Mouse (Mus musculus): ENCODE results near the gene Mas1. TPM values are rescaled to one million over a fixed set of nuclear protein-coding genes. Genes with fewer than 3 reads are reported as not detected.
"Not testable (repeated sequence)": the region's sequence is repeated elsewhere in the genome, so short reads cannot be mapped to it uniquely, and the experiment has no call there.

The Mas1 gene
- total RNA-seq (2015; ENCODE audit: low replicate concordance) (not detected in 2 replicates), total RNA-seq (2017; ENCODE audit: low replicate concordance) (not detected in 2 replicates)

DNA sequence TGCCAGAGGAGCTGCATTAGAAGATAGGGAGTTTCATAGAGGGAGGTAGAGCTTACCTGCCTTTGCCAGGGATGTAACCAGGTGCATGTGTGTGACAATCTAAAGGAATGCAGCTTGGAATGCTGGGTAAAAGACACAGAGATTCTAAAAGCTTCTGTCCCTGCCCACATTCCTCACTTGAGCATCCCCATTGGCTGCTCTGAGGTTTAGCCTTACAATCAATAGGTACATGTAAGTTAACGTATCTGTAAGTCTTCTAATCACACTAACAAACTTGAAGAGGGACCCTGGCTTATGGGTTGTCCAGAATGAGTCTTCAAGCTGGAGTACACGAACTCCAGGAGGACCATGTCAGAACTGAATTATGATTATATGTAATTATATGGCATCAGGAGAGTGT is at the start of gene Mas1:
Mas1 (minus strand) TSS at position 101 of the 400 bp plus-strand sequence.
- ATAC-seq (replicated peaks; ENCODE audit: low FRiP score, poor library complexity, severe bottlenecking): no peak

GRCm38 (mm10) chr17:12916588-12917380 is 48.8 kb upstream of the Mas1 start:
- ATAC-seq (replicated peaks; ENCODE audit: low FRiP score, poor library complexity, severe bottlenecking): peak; percentile 59

DNA sequence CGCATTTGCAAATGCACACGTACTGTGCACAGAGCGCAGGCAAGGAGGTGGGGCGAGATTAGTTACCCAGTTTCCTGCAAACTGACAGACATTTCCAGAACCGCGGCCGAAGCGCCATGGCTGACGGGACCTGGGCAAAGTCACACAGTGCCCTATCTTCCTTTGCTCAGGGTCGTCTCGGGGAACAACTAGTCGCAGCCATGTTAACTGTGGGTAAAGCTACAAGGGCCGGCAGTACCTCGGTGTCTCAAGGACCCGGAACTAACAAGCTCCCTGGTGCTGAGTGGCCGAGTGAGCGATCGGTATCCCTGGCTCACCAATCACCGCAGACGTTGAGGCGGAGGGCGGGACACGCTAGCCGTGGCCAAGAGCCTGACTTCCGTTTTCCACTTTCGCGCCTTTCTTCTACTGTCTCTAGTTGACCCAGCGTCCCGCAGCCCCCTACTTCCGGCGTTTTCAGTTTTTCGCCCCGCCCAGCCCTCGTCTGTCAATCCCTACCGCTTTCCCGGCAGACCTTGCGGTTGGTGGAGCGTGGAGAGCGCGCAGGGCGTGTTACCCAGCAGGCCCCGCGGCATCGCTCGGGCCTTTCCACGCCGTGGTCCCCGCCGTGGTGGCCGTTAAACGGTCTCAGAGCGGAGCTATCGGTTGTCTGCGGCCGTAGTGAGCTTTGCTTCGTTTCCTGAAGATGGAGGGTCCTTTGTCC is 48.1 kb upstream of the Mas1 start, which contains the start of gene Mrpl18:
Mrpl18 (minus strand) TSS at position 465 of the 703 bp plus-strand sequence.
- peak; percentile 96 for ATAC-seq (replicated peaks; ENCODE audit: low FRiP score, poor library complexity, severe bottlenecking)

DNA sequence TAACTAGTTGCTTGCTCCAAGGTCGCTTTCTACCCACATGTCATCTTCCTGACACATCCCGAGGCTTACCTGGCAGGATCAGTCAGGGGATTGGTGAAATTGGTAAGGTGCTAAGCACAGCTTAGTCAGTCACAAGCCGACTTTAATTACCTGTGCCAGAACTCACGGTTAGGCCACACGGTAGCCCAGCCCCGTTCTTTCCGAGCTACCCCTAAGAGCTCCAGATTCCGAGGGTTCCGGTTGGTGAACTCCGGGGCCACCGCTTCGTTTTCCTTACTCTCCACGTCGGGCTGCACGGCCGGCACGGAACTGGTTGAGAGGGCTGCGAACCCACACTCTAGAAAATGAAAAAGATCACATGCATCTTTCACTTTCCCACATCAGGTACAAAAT is 47.5 kb upstream of the Mas1 start, which contains the start of gene Tcp1:
Tcp1 (plus strand) TSS at position 214 of the 393 bp plus-strand sequence.
- ATAC-seq (replicated peaks; ENCODE audit: low FRiP score, poor library complexity, severe bottlenecking): peak; percentile 29

- no peak for ATAC-seq (replicated peaks; ENCODE audit: low FRiP score, poor library complexity, severe bottlenecking)
Measured at GRCm38 (mm10) chr17:12910391-12910790, 42.4 kb upstream of the Mas1 start.

DNA sequence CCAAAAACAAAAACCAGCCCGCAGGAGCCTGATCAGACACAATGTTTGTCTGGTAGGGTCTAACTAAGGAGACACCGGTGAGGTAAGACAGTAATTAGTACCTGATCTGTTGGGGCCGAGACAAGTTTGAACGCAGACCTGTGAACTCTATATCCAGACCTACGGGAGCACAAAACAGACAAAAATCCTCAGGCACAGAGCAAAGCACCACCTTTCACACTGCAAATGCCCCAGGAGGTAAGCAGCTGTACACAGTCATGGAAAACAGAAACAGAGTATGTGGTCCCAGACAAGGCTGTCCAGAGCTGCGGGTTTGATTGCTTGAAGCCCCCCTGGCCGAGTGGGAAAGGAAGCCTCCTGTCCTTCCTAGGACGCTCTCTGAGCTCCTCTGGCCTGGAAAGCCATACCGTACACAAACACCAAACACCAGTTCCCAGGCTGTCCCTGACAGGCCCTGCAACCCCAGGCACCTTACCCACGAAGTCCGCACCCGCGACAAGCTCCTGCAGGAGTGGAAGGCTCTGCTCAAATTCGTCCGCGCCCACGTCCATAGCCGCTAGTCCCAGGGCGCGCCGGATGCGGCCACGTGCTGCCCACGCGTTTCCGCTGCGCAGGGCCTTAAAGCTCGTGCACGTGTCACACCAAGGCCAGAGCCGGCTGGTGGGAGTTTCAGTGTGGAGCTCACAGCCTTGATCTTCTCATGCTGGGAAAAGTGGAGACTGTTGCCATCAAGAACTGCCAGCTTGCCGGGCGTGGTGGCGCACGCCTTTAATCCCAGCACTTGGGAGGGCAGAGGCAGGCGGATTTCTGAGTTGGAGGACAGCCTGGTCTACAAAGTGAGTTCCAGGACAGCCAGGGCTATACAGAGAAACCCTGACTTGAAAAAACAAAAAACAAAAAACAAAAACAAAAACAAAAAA is 41.7 kb upstream of the Mas1 start, which contains the start of gene Pnldc1:
Pnldc1 (minus strand) TSS at position 870 of the 920 bp plus-strand sequence.
- no peak for ATAC-seq (replicated peaks; ENCODE audit: low FRiP score, poor library complexity, severe bottlenecking)

DNA sequence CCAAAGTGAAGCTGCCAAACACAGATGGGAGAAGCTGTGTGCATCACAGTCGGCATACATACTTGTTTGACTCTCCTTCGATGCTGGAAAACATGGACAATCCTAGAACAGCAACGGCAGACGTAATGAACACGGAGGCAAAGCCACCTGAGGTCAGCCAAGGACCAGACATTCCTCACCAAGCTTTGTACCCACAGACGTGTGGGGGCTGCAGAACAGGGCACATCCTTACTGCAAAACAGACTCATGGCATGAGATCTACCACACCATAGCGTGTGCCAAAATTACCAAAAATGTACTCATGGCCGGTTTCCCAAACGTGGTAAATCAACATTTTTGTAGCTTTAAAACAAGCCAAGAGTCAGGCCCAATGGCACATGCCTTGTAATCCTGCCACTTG is 38.5 kb upstream of the Mas1 start:
- ATAC-seq (replicated peaks; ENCODE audit: low FRiP score, poor library complexity, severe bottlenecking): no peak

DNA sequence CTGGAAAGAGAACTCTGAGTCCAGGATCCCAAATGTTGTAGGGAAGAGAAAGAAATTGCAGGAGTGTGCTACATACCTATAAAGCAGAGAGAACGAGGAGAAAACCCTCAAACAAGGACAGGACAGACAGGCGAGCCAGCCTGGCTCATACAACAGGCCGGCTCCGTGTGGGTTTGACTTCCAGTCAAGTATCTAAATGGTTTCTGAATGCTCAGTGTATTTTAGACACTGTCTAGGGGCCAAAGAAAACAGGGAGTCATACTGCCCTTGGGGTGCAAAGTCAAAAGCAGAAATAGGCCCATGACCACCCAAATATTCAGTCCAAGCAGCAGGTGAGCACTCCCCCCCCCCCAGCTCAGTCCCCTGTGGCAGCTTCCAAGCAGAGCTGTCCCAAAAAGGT is 37.9 kb upstream of the Mas1 start:
- ATAC-seq (replicated peaks; ENCODE audit: low FRiP score, poor library complexity, severe bottlenecking): no peak

DNA sequence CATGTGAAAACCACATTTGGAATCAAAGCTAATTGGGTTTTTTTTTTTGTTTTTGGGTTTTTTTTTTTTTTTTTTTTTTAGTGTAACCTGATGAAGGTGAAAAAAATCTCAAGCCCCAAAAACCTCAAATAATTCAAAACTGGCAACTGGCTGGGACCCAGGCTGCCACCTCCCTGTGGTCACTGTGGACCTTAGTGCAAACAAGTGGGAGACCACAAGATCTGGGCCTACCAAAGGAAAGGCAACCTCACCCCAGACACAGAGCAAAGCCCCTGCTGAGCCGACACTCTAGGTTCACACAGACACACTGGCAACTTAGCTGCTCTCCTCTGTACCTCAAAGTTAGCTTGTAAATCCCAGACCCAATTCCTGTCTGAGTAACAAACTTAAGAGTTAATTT is 36.4 kb upstream of the Mas1 start:
- no peak for ATAC-seq (replicated peaks; ENCODE audit: low FRiP score, poor library complexity, severe bottlenecking)

DNA sequence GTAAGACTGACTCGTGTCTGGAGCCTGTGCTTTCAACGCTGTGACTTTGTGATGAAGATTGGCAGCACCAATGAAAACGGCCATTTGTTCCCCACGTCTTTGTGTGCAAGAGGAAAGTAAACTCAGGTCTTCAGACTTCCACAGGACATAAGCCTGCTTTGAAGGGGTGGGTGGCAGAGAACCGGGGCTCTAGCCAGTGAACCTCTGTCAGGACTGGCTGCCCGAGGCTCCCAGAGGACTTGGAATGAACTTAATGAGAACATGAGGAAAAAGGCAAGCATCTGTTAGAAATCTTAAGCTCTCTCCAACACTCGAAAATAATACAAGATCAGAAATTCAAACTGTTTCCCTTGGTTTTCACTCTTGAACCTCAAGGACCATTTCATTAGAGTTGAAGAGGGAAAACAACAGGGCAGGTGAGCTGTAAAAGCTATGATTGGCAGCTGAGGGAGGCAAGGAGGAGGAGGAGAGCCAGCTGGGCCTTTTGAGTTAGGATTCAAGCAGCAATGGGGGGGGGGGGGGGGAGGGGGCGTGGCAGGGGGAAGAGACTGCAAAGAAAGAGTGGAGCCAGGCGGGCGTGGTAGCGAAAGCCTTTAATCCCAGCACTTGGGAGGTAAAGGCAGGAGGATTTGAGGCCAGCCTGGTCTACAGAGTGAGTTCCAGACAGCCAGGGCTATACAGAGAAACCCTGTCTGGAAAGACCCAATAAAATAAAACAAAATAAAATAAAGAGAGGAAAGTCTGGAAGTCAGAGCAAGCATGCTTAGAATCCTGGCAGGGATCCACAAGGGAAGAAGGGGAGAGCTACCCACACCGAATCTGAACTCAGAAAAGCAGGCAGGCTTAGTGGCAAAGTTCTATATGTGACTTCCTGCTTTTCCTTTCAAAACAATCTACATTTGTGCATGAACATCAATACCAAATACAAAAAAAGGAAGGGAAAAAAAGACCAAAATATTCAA is 35.7 kb upstream of the Mas1 start:
- ATAC-seq (replicated peaks; ENCODE audit: low FRiP score, poor library complexity, severe bottlenecking): no peak

GRCm38 (mm10) chr17:12902291-12902690 is 34.3 kb upstream of the Mas1 start:
- ATAC-seq (replicated peaks; ENCODE audit: low FRiP score, poor library complexity, severe bottlenecking): no peak

DNA sequence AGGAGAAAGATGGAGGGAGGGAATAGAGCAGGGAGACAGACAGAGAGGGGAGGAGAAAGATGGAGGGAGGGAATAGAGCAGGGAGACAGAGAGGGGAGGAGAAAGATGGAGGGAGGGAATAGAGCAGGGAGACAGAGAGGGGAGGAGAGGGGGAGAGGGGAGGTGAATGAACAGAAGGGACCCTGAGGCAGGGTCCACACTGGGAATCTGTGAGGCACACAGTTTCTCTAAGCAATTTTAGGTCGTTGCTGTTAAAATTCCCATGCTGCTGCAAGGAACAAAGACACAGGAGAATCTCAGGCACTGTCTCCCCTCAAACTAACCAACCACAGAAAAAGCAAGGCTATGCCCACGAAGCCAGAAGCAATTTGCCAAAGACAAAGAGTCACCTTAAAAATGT is 30.7 kb upstream of the Mas1 start:
- ATAC-seq (replicated peaks; ENCODE audit: low FRiP score, poor library complexity, severe bottlenecking): not testable (repeated sequence)

GRCm38 (mm10) chr17:12897674-12898073 is 29.7 kb upstream of the Mas1 start:
- no peak for ATAC-seq (replicated peaks; ENCODE audit: low FRiP score, poor library complexity, severe bottlenecking)

DNA sequence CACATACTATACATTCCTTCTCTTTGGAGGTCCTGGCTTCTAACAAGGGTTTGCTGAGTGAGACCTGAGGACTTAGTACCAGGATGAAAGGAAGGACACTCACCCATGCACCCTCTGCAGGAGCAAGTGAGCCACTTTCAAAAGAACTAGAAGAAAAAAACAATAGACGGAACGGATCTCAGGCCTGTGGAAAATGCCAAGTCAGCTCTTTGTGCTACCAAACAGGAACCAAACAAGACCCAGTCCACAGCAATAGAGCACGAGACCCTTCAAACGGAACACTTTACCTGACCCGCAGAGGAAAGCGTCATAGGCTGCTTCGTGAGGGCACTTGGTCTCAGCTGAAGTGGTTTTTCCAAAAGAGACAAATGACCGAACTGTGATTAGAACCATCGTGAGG is 24.1 kb upstream of the Mas1 start:
- no peak for ATAC-seq (replicated peaks; ENCODE audit: low FRiP score, poor library complexity, severe bottlenecking)

DNA sequence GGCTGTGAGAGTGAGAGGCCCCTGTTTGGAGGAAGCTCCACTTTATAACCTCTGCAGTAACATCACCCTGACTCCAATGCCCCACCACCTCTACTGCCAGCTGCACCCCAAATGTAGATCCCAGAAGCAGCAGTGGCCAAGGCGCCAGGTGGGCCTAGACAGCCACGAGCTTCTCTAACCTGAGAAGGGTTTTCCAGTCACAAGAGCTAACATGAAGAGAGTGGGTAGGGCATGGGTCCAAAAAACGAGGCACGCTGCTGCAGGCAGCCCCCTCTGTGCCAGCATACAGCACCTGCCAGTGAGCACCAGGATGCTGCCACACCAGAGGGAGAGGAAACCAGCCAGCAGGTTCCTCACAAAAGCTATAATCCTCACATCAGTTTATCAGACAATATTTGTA is 23.1 kb upstream of the Mas1 start:
- no peak for ATAC-seq (replicated peaks; ENCODE audit: low FRiP score, poor library complexity, severe bottlenecking)

DNA sequence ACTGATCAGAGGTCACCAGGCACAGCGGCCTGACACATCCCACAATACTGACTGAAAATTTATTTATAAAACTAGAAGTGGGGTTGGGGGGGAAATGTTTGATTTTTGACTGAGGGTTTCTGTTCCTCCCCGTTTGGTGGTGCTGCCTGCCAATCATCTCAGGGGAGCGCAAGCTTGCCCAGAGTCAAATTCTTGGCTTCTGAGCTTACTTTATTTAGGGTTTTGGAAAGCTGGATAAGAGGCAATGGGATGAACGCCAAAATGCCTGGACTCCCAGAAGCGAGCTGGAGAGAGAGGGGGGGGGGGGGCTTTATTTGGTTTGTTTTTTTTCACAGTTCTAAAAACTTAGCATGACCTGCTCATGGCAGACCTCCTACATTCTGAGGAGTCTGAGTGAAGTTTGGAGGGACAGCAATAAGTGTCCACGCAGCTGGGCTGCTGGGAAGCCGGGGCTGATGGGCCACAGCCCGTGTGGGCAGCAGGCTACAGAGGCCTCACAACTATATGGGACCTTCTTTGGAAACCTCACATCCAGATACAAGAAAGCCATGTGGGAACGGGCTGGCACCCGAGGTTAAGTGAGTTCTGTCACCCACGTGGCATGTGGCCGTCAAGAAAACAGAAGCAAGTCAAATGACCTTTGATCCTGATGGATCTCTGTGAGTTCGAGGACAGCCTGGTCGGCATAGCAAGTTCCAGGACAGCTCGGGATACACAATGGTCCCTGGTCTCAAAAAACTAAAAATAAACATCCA is 19.3 kb upstream of the Mas1 start:
- no peak for ATAC-seq (replicated peaks; ENCODE audit: low FRiP score, poor library complexity, severe bottlenecking)

- ATAC-seq (replicated peaks; ENCODE audit: low FRiP score, poor library complexity, severe bottlenecking): no peak
Measured at GRCm38 (mm10) chr17:12886620-12887019, 18.7 kb upstream of the Mas1 start.

DNA sequence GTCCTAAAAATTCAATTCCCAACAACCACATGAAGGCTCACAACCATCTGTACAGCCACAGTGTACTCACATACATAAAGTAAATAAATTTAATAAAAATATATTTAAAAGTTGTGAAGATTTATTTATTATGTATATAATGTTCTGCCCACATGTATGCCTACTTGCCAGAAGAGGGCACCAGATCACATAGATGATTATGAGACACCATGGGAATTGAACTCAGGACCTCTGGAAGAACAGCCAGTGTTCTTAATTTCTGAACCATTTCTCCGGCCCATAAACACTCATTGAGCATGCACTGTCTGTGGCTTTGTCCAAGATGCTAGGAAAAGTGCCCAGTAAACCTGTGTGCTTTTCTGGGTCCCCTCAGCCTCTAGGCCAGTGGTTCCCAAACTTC is 13.3 kb upstream of the Mas1 start:
- no peak for ATAC-seq (replicated peaks; ENCODE audit: low FRiP score, poor library complexity, severe bottlenecking)

All from erythroblast, adult 5-6 weeks (primary cell).